Comparison of ENCODE assay signal across 8 mouse cellular contexts in genomic region chr2:93470127-93470526, GRCm38 (mm10). TPM values are rescaled to one million over a fixed set of nuclear protein-coding genes. Genes with fewer than 3 reads are reported as not detected.
A peak's percentile ranks its signal among the peaks of the same experiment; 100 is the strongest.
DNase-seq lines count a peak whose midpoint lies in the region; ATAC-seq and TF ChIP-seq lines count a peak whose summit lies in the region.

No protein-coding gene starts in this region.

- H3K4me2 ChIP-seq in forebrain, postnatal 0 days (ENCODE audit: low read depth), result peak overlapping the region; percentile 39

- TF ChIP-seq CTCF in C2C12 (IDR thresholded peaks at IDR 0.05; ENCODE audit: control insufficient read depth, insufficient read depth, insufficient read length), result no peak
- TF ChIP-seq CTCF in forebrain, postnatal 0 days (IDR thresholded peaks at IDR 0.05; ENCODE audit: low read depth), result no peak
- TF ChIP-seq CTCF in small intestine, adult 2 months (IDR thresholded peaks at IDR 0.05; ENCODE audit: extremely low read depth, insufficient read length, insufficient replicate concordance, low read depth, low read length), result no peak

- no peak overlapping the region for H3K9ac ChIP-seq in forebrain, postnatal 0 days

- no peak overlapping the region for H3K27ac ChIP-seq in forebrain, postnatal 0 days (ENCODE audit: low read depth, low read length)
- no peak overlapping the region for H3K27ac ChIP-seq in small intestine, adult 2 months (ENCODE audit: insufficient read depth, low read depth, low read length)

- peak; percentile 78 for DNase-seq in adrenal gland, postnatal 10 days
- peak; percentile 59 for DNase-seq in forebrain, postnatal 0 days
- peak; percentile 65 for DNase-seq in heart, postnatal 4 days
- DNase-seq in large intestine, adult 2 months (ENCODE audit: low read depth, low spot score), result peak; percentile 70
- no peak for DNase-seq in cerebellum, adult 9-11 months

- peaks cover 9% of the 10 kb centered on the region for H3K27me3 ChIP-seq in C2C12 (ENCODE audit: control insufficient read depth, insufficient read depth, insufficient read length)
- no peaks in the 10 kb centered on the region for H3K27me3 ChIP-seq in forebrain, postnatal 0 days (ENCODE audit: insufficient read depth, low read length)
- H3K27me3 ChIP-seq in small intestine, adult 2 months (ENCODE audit: control insufficient read depth, insufficient read depth, low read length), result no peaks in the 10 kb centered on the region

- TF ChIP-seq POLR2A in small intestine, adult 2 months (IDR thresholded peaks at IDR 0.05; ENCODE audit: low read depth, low read length), result no peak

- peak; percentile 67 for ATAC-seq in forebrain, postnatal 0 days
- ATAC-seq in megakaryocyte, adult 5-6 weeks (ENCODE audit: poor library complexity, severe bottlenecking), result peak; percentile 22

- no peaks in the 10 kb centered on the region for H3K79me3 ChIP-seq in C2C12 (ENCODE audit: low read depth)

- no peaks in the 10 kb centered on the region for H3K9me3 ChIP-seq in forebrain, postnatal 0 days (ENCODE audit: low read length)

- H3ac ChIP-seq in C2C12 (ENCODE audit: control insufficient read depth, insufficient read length, low read depth), result peak overlapping the region; percentile 62

- H3K4me3 ChIP-seq in C2C12 (ENCODE audit: insufficient read depth, poor library complexity, severe bottlenecking), result peak overlapping the region; percentile 21
- H3K4me3 ChIP-seq in forebrain, postnatal 0 days (ENCODE audit: low read depth, low read length), result peak overlapping the region; percentile 0; the same call in 1 of the 2 replicates
- H3K4me3 ChIP-seq in small intestine, adult 2 months (ENCODE audit: low read depth, low read length), result peak overlapping the region; percentile 60

- H3K79me2 ChIP-seq in C2C12 (ENCODE audit: control insufficient read depth, insufficient read depth), result no peaks in the 10 kb centered on the region

- H3K36me3 ChIP-seq in C2C12 (ENCODE audit: control insufficient read depth, insufficient read depth), result no peaks in the 10 kb centered on the region
- H3K36me3 ChIP-seq in forebrain, postnatal 0 days (ENCODE audit: insufficient read depth), result no peaks in the 10 kb centered on the region
- no peaks in the 10 kb centered on the region for H3K36me3 ChIP-seq in small intestine, adult 2 months (ENCODE audit: control insufficient read depth, insufficient read depth, low read length)

- H3K4me1 ChIP-seq in forebrain, postnatal 0 days (ENCODE audit: insufficient read depth), result no peaks in the 10 kb centered on the region
- peaks cover 21% of the 10 kb centered on the region for H3K4me1 ChIP-seq in small intestine, adult 2 months (ENCODE audit: control insufficient read depth, insufficient read depth, insufficient read length, low read length)

- 4% methylated on average over 9 of the region's 9 CpGs for WGBS in forebrain, postnatal 0 days
- WGBS in large intestine, adult 2 months, result 3% methylated on average over 9 of the region's 9 CpGs
- WGBS in small intestine, adult 2 months, result 1% methylated on average over 9 of the region's 9 CpGs

TF ChIP-seq in C2C12, 6 proteins besides CTCF, POLR2A, EP300 and RAD21:
- no peak for TF ChIP-seq MYOG (IDR thresholded peaks at IDR 0.05; ENCODE audit: control insufficient read depth, extremely low read depth, insufficient read length)
- TF ChIP-seq MAX (IDR thresholded peaks at IDR 0.05), result no peak

RNA-seq across cellular contexts. Expression of gene Cd82, which starts 7.2 kb away (rescaled TPM):
- 118 TPM for polyA plus RNA-seq in C2C12 (2012; fragmentation: generic; extraction: Trizol)
- total RNA-seq in adrenal gland, postnatal 10 days (2021), result 10 to 100 TPM; 44.1 to 47.5 TPM
- total RNA-seq in forebrain, postnatal 0 days (2014; rRNA removed), result 9.7 and 12.7 TPM in 2 replicates
- 19.3 and 20.7 TPM in 2 replicates for polyA plus RNA-seq in forebrain, postnatal 0 days (2015; fragmentation: Nextera tagmentation; extraction: Ambion mirVana)
- total RNA-seq in heart, postnatal 4 days (2021), result 10 to 100 TPM; 18.4 to 19.7 TPM
- 370 and 430 TPM in 2 replicates for polyA plus RNA-seq in large intestine, adult 2 months (2012; rRNA removed)
- 28.0 and 30.1 TPM in 2 replicates for total RNA-seq in megakaryocyte, adult 5-6 weeks (2015)
- total RNA-seq in megakaryocyte, adult 5-6 weeks (2017), result 43.1 and 45.3 TPM in 2 replicates
- 123 and 433 TPM in 2 replicates for polyA plus RNA-seq in small intestine, adult 2 months (2012; rRNA removed)

Comparison
In these comparisons a context has a peak if more than half of its experiments do, and no peak if none do; other contexts are left out.
1. H3K4me3 ChIP-seq: peak in every context shown above with its lines; median percentile 60 in small intestine, adult 2 months; 21 in C2C12; 0 in forebrain, postnatal 0 days.